Mouse (Mus musculus) cerebellum, postnatal 14 days (tissue): ENCODE data around the gene Myoc.
A peak's percentile ranks its signal among the peaks of the same experiment; 100 is the strongest.
"Not testable (repeated sequence)": the region's sequence is repeated elsewhere in the genome, so short reads cannot be mapped to it uniquely, and the experiment has no call there.

ENCODE experiments used
- DNase-seq, 2 experiments: peaks; one replicate each; pipeline ENCODE4 v3.0.0; 2021; ENCODE audit warnings: mixed read lengths in 2 of 2

Myoc gene

GRCm38 (mm10) chr1:162639051-162639750 lies at the start of gene Myoc:
TSS of gene Myoc (plus strand) at chr1:162639155.
- peak in 1 of 2 experiments; percentile 25 for DNase-seq

GRCm38 (mm10) chr1:162589443-162589842 lies 49.5 kb upstream of the Myoc start:
- DNase-seq, result no peak

GRCm38 (mm10) chr1:162590415-162590997 lies 48.4 kb upstream of the Myoc start:
- DNase-seq, result no peak

- no peak for DNase-seq
Observed at GRCm38 (mm10) chr1:162597379-162598102, 41.4 kb upstream of the Myoc start.

GRCm38 (mm10) chr1:162599617-162600016 lies 39.3 kb upstream of the Myoc start:
- DNase-seq, result no peak

- DNase-seq, result peak; percentile 11 to 30
Observed at GRCm38 (mm10) chr1:162601288-162601687, 37.7 kb upstream of the Myoc start.

- DNase-seq, result no peak
Observed at GRCm38 (mm10) chr1:162608127-162608526, 30.8 kb upstream of the Myoc start.

GRCm38 (mm10) chr1:162609633-162610250 lies 29.2 kb upstream of the Myoc start:
- no peak for DNase-seq

- DNase-seq, result no peak
Observed at GRCm38 (mm10) chr1:162611191-162611590, 27.8 kb upstream of the Myoc start.

GRCm38 (mm10) chr1:162615511-162615910 lies 23.4 kb upstream of the Myoc start:
- DNase-seq, result peak; percentile 29 to 30

GRCm38 (mm10) chr1:162620487-162620886 lies 18.5 kb upstream of the Myoc start:
- DNase-seq, result no peak

GRCm38 (mm10) chr1:162623895-162624294 lies 15.1 kb upstream of the Myoc start:
- no peak for DNase-seq

- DNase-seq, result no peak
Observed at GRCm38 (mm10) chr1:162625229-162625628, 13.7 kb upstream of the Myoc start.

GRCm38 (mm10) chr1:162627821-162628220 lies 11.1 kb upstream of the Myoc start:
- DNase-seq, result not testable (repeated sequence)

GRCm38 (mm10) chr1:162628326-162628725 lies 10.6 kb upstream of the Myoc start:
- DNase-seq, result not testable (repeated sequence)

GRCm38 (mm10) chr1:162635291-162635931 lies 3.5 kb upstream of the Myoc start:
- DNase-seq, result peak in 1 of 2 experiments; percentile 58

GRCm38 (mm10) chr1:162636516-162636915 lies 2.4 kb upstream of the Myoc start:
- DNase-seq, result no peak

GRCm38 (mm10) chr1:162638535-162638934 lies 420 bp upstream of the Myoc start:
- DNase-seq, result no peak

GRCm38 (mm10) chr1:162639861-162640260 lies 906 bp downstream of the Myoc start:
- peak; percentile 53 to 55 for DNase-seq

- peak; percentile 54 to 66 for DNase-seq
Observed at GRCm38 (mm10) chr1:162642591-162642990, 3.6 kb downstream of the Myoc start.

GRCm38 (mm10) chr1:162643752-162644151 lies 4.8 kb downstream of the Myoc start:
- peak; percentile 88 to 92 for DNase-seq

- DNase-seq, result peak; percentile 50 to 53
Observed at GRCm38 (mm10) chr1:162646083-162646686, 7.2 kb downstream of the Myoc start.
